Mouse (Mus musculus) heart, embryonic 11.5 days (tissue): ENCODE measurements around the gene Slc19a1. TPM values are rescaled to one million over a fixed set of nuclear protein-coding genes. Genes with fewer than 3 reads are reported as not detected.
A peak's percentile ranks its signal among the peaks of the same experiment; 100 is the strongest.

ENCODE experiments used
- ATAC-seq: fragments of 200-750 bp; cut with Nextera tagmentation; replicated peaks from 2 replicates; pipeline ENCODE4 v1.8.0; 2017; ENCODE audit warnings: moderate library complexity; ENCODE audit not compliant: insufficient number of reproducible peaks, low FRiP score, low TSS enrichment
- H3K27ac ChIP-seq: fragments of 300-500 bp; sonication (generic); 2 replicates; pipeline ENCODE4 v1.5.1; 2014; ENCODE audit warnings: mild to moderate bottlenecking, low read depth, low read length
- H3K27me3 ChIP-seq: fragments of 300-500 bp; sonication (generic); 2 replicates; pipeline ENCODE4 v1.6.1; 2014; ENCODE audit warnings: mild to moderate bottlenecking, low read length, mixed read lengths; ENCODE audit not compliant: control insufficient read depth, insufficient read depth
- H3K36me3 ChIP-seq: fragments of 300-500 bp; sonication (generic); 2 replicates; pipeline ENCODE4 v1.6.1; 2014; ENCODE audit warnings: mild to moderate bottlenecking, low read length, moderate library complexity, mixed read lengths; ENCODE audit not compliant: control insufficient read depth, insufficient read depth
- H3K4me1 ChIP-seq: fragments of 300-500 bp; sonication (generic); 2 replicates; pipeline ENCODE4 v1.6.1; 2014; ENCODE audit warnings: low read length; ENCODE audit not compliant: control insufficient read depth, insufficient read depth
- H3K4me2 ChIP-seq: fragments of 300-500 bp; sonication (generic); 2 replicates; pipeline ENCODE4 v1.6.1; 2014; ENCODE audit warnings: mild to moderate bottlenecking, moderate library complexity
- H3K4me3 ChIP-seq: fragments of 300-500 bp; sonication (generic); 2 replicates; pipeline ENCODE4 v1.5.1; 2014; ENCODE audit warnings: low read depth, low read length
- H3K9ac ChIP-seq: fragments of 300-500 bp; sonication (generic); 2 replicates; pipeline ENCODE4 v1.6.1; 2014; ENCODE audit warnings: mild to moderate bottlenecking, low read depth, low read length, moderate library complexity
- H3K9me3 ChIP-seq: fragments of 300-500 bp; sonication (generic); replicated peaks from 2 replicates; pipeline ENCODE4 v1.6.1; 2016; ENCODE audit warnings: low read length; ENCODE audit not compliant: control insufficient read depth
- WGBS: fragments of 180-500 bp; shearing (Covaris S2); extraction: QIAGEN DNeasy Blood & Tissue Kit; methylation state at CpG from one replicate; pipeline ENCODE4 v1.1.7; 2014; ENCODE audit not compliant: insufficient replicate concordance; 5-methylcytosine and 5-hydroxymethylcytosine counted together
- polyA plus RNA-seq: library from polyadenylated mRNA; unstranded; fragments of >200 nt; fragmentation: Nextera tagmentation; extraction: Ambion mirVana; gene quantifications from 2 replicates; pipeline ENCODE4 v1.2.1, GENCODE M21; 2014

Slc19a1 gene
- polyA plus RNA-seq, 1 experiment from 2014 or later: 15.3 TPM

- Histone ChIP-seq H3K36me3 (peaks cover 28% of the 10 kb centered on the region), H3K4me1 (no peaks in the 10 kb centered on the region), H3K4me3 (no peak overlapping the region), H3K9ac (no peak overlapping the region), H3K27ac (no peak overlapping the region), H3K9me3 (no peaks in the 10 kb centered on the region), H3K4me2 (no peak overlapping the region), H3K27me3 (no peaks in the 10 kb centered on the region)
- ATAC-seq: no peak
- 83% methylated on average over 4 of the region's 4 CpGs for WGBS
Observed at GRCm38 (mm10) chr10:77074276-77074974, 42.4 kb downstream of the Slc19a1 start.

GRCm38 (mm10) chr10:77078456-77078855 is 46.4 kb downstream of the Slc19a1 start:
- Histone ChIP-seq H3K4me1 (0 out of 2 replicates have a peak, but pooled peaks cover 2% of the 10 kb centered on the region), H3K9me3 (no peaks in the 10 kb centered on the region), H3K4me2 (no peak overlapping the region), H3K27ac (no peak overlapping the region), H3K9ac (no peak overlapping the region), H3K27me3 (no peaks in the 10 kb centered on the region), H3K36me3 (peaks cover 14% of the 10 kb centered on the region), H3K4me3 (no peak overlapping the region)
- no peak for ATAC-seq
- WGBS: 86% methylated on average over 4 of the region's 4 CpGs

GRCm38 (mm10) chr10:77078961-77079360 is 46.9 kb downstream of the Slc19a1 start:
- no peaks in the 10 kb centered on the region for H3K27me3 ChIP-seq
- H3K9me3 ChIP-seq: no peaks in the 10 kb centered on the region
- no peak overlapping the region for H3K27ac ChIP-seq
- H3K4me1 ChIP-seq: 0 out of 2 replicates have a peak, but pooled peaks cover 2% of the 10 kb centered on the region
- no peak for ATAC-seq
- no peak overlapping the region for H3K4me3 ChIP-seq
- H3K4me2 ChIP-seq: no peak overlapping the region
- H3K9ac ChIP-seq: no peak overlapping the region
- peaks cover 13% of the 10 kb centered on the region for H3K36me3 ChIP-seq
- 84% methylated on average over 8 of the region's 8 CpGs for WGBS

GRCm38 (mm10) chr10:77082453-77082852 is 50.4 kb downstream of the Slc19a1 start:
- Histone ChIP-seq H3K4me1 (0 out of 2 replicates have a peak, but pooled peaks cover 2% of the 10 kb centered on the region), H3K4me2 (no peak overlapping the region), H3K36me3 (peaks cover 19% of the 10 kb centered on the region), H3K9ac (no peak overlapping the region), H3K27ac (no peak overlapping the region), H3K4me3 (no peak overlapping the region), H3K9me3 (no peaks in the 10 kb centered on the region), H3K27me3 (no peaks in the 10 kb centered on the region)
- WGBS: 38% methylated on average over 3 of the region's 3 CpGs
- ATAC-seq: no peak

GRCm38 (mm10) chr10:77082921-77083320 is 50.9 kb downstream of the Slc19a1 start:
- no peaks in the 10 kb centered on the region for H3K27me3 ChIP-seq
- no peaks in the 10 kb centered on the region for H3K9me3 ChIP-seq
- 0 out of 2 replicates have a peak, but pooled peaks cover 2% of the 10 kb centered on the region for H3K4me1 ChIP-seq
- WGBS: 66% methylated on average over 5 of the region's 5 CpGs
- no peak overlapping the region for H3K27ac ChIP-seq
- peaks cover 15% of the 10 kb centered on the region for H3K36me3 ChIP-seq
- no peak overlapping the region for H3K4me2 ChIP-seq
- H3K9ac ChIP-seq: no peak overlapping the region
- ATAC-seq: no peak
- no peak overlapping the region for H3K4me3 ChIP-seq

GRCm38 (mm10) chr10:77084568-77084967 is 52.5 kb downstream of the Slc19a1 start:
- ATAC-seq: no peak
- Histone ChIP-seq H3K4me2 (no peak overlapping the region), H3K4me3 (no peak overlapping the region), H3K27me3 (no peaks in the 10 kb centered on the region), H3K36me3 (peaks cover 12% of the 10 kb centered on the region; the same call in 1 of the 2 replicates), H3K4me1 (peaks cover 7% of the 10 kb centered on the region), H3K27ac (no peak overlapping the region), H3K9ac (no peak overlapping the region), H3K9me3 (no peaks in the 10 kb centered on the region)
- 53% methylated on average over 1 of the region's 1 CpGs for WGBS

GRCm38 (mm10) chr10:77089336-77089735 is 57.3 kb downstream of the Slc19a1 start:
- ATAC-seq: no peak
- Histone ChIP-seq H3K27me3 (no peaks in the 10 kb centered on the region), H3K9ac (peak overlapping the region; percentile 47; the same call in 1 of the 2 replicates), H3K4me1 (peaks cover 19% of the 10 kb centered on the region), H3K27ac (peak overlapping the region; percentile 42; the same call in 1 of the 2 replicates), H3K4me2 (peak overlapping the region; percentile 42), H3K36me3 (peaks cover 23% of the 10 kb centered on the region), H3K9me3 (peaks cover 5% of the 10 kb centered on the region), H3K4me3 (no peak overlapping the region)
- 30% methylated on average over 8 of the region's 8 CpGs for WGBS

GRCm38 (mm10) chr10:77090063-77090462 is 58.0 kb downstream of the Slc19a1 start:
- H3K4me3 ChIP-seq: no peak overlapping the region
- H3K27me3 ChIP-seq: no peaks in the 10 kb centered on the region
- no peak overlapping the region; the same call in 1 of the 2 replicates for H3K4me2 ChIP-seq
- no peak overlapping the region for H3K9ac ChIP-seq
- H3K9me3 ChIP-seq: peaks cover 5% of the 10 kb centered on the region
- H3K4me1 ChIP-seq: peaks cover 19% of the 10 kb centered on the region
- peak overlapping the region; percentile 42; the same call in 1 of the 2 replicates for H3K27ac ChIP-seq
- H3K36me3 ChIP-seq: peaks cover 16% of the 10 kb centered on the region
- 32% methylated on average over 5 of the region's 5 CpGs for WGBS
- 0 out of 2 replicates have a peak, but pooled peaks have one; percentile 24 for ATAC-seq
